Mouse (Mus musculus) embryonic facial prominence, embryonic 15.5 days (tissue): ENCODE measurements around the gene Usp42. TPM values are rescaled to one million over a fixed set of nuclear protein-coding genes. Genes with fewer than 3 reads are reported as not detected.

Experiments used
- ATAC-seq: fragments of 200-750 bp; cut with Nextera tagmentation; 2 replicates; pipeline ENCODE4 v1.8.0; 2017; ENCODE audit warnings: low read depth, moderate TSS enrichment; ENCODE audit not compliant: insufficient number of reproducible peaks, low FRiP score, low TSS enrichment
- H3K27ac ChIP-seq: fragments of 300-500 bp; sonication (generic); replicated peaks from 2 replicates; pipeline ENCODE4 v1.5.1; 2015; ENCODE audit warnings: mild to moderate bottlenecking, inconsistent platforms
- H3K27me3 ChIP-seq: fragments of 300-500 bp; sonication (generic); 2 replicates; pipeline ENCODE4 v1.6.1; 2015; ENCODE audit warnings: inconsistent platforms
- H3K36me3 ChIP-seq: fragments of 300-500 bp; sonication (generic); 2 replicates; pipeline ENCODE4 v1.6.1; 2015; ENCODE audit warnings: mild to moderate bottlenecking, inconsistent platforms
- H3K4me1 ChIP-seq: fragments of 300-500 bp; sonication (generic); 2 replicates; pipeline ENCODE4 v1.6.1; 2015; ENCODE audit warnings: inconsistent platforms
- H3K4me2 ChIP-seq: fragments of 300-500 bp; sonication (generic); replicated peaks from 2 replicates; pipeline ENCODE4 v1.6.1; 2015; ENCODE audit warnings: mild to moderate bottlenecking, inconsistent platforms
- H3K4me3 ChIP-seq: fragments of 300-500 bp; sonication (generic); replicated peaks from 2 replicates; pipeline ENCODE4 v1.5.1; 2015; ENCODE audit warnings: mild to moderate bottlenecking, inconsistent platforms
- H3K9ac ChIP-seq: fragments of 300-500 bp; sonication (generic); 2 replicates; pipeline ENCODE4 v1.6.1; 2015; ENCODE audit warnings: inconsistent platforms
- H3K9me3 ChIP-seq: fragments of 300-500 bp; sonication (generic); replicated peaks from 2 replicates; pipeline ENCODE4 v1.6.1; 2016; ENCODE audit warnings: inconsistent platforms
- WGBS: fragments of 180-500 bp; shearing (Covaris S2); methylation state at CpG from one replicate; pipeline ENCODE4 v1.1.7; 2015; 5-methylcytosine and 5-hydroxymethylcytosine counted together
- polyA plus RNA-seq: library from polyadenylated mRNA; unstranded; fragments of >200 nt; fragmentation: Nextera tagmentation; extraction: Ambion mirVana; gene quantifications from 2 replicates; pipeline ENCODE4 v1.2.1, GENCODE M21; 2015

Gene Usp42
- polyA plus RNA-seq, 1 experiment from 2014 or later: 17.3 TPM

- Histone ChIP-seq H3K27ac (no peak overlapping the region), H3K9ac (no peak overlapping the region), H3K4me2 (no peak overlapping the region), H3K4me1 (0 out of 2 replicates have a peak, but pooled peaks cover 8% of the 10 kb centered on the region), H3K36me3 (peaks cover 33% of the 10 kb centered on the region), H3K4me3 (no peak overlapping the region), H3K27me3 (no peaks in the 10 kb centered on the region), H3K9me3 (no peaks in the 10 kb centered on the region)
- no peak for ATAC-seq
- WGBS: 92% methylated on average over 3 of the region's 3 CpGs
Observed at GRCm38 (mm10) chr5:143687589-143687988, 44.5 kb downstream of the Usp42 start.

- H3K36me3 ChIP-seq: peaks cover 26% of the 10 kb centered on the region
- WGBS: 86% methylated on average over 3 of the region's 3 CpGs
Observed at GRCm38 (mm10) chr5:143686456-143686855, 45.6 kb downstream of the Usp42 start.

GRCm38 (mm10) chr5:143684911-143685390 is 47.1 kb downstream of the Usp42 start:
- WGBS: 84% methylated on average over 8 of the region's 8 CpGs
- no peak overlapping the region for H3K4me2 ChIP-seq
- no peak for ATAC-seq

More at GRCm38 (mm10) chr5:143686456-143686855, 45.6 kb downstream of the Usp42 start:
- Histone ChIP-seq H3K4me2 (no peak overlapping the region), H3K4me1 (0 out of 2 replicates have a peak, but pooled peaks cover 9% of the 10 kb centered on the region), H3K27ac (no peak overlapping the region), H3K4me3 (no peak overlapping the region), H3K9me3 (no peaks in the 10 kb centered on the region), H3K9ac (no peak overlapping the region), H3K27me3 (no peaks in the 10 kb centered on the region)
- no peak for ATAC-seq

GRCm38 (mm10) chr5:143683696-143684095 is 48.4 kb downstream of the Usp42 start:
- H3K36me3 ChIP-seq: peaks cover 23% of the 10 kb centered on the region
- WGBS: 59% methylated on average over 6 of the region's 6 CpGs
- ATAC-seq: no peak
- no peak overlapping the region for H3K4me3 ChIP-seq
- peaks cover 14% of the 10 kb centered on the region for H3K4me1 ChIP-seq
- no peak overlapping the region for H3K9ac ChIP-seq
- no peaks in the 10 kb centered on the region for H3K9me3 ChIP-seq
- no peak overlapping the region for H3K27ac ChIP-seq
- H3K27me3 ChIP-seq: no peaks in the 10 kb centered on the region
- no peak overlapping the region for H3K4me2 ChIP-seq

More at GRCm38 (mm10) chr5:143684911-143685390, 47.1 kb downstream of the Usp42 start:
- Histone ChIP-seq H3K27ac (no peak overlapping the region), H3K4me1 (peaks cover 12% of the 10 kb centered on the region; the same call in 1 of the 2 replicates), H3K36me3 (peaks cover 26% of the 10 kb centered on the region), H3K4me3 (no peak overlapping the region), H3K9me3 (no peaks in the 10 kb centered on the region), H3K9ac (no peak overlapping the region), H3K27me3 (no peaks in the 10 kb centered on the region)

GRCm38 (mm10) chr5:143679654-143680053 is 52.4 kb downstream of the Usp42 start:
- Histone ChIP-seq H3K27me3 (no peaks in the 10 kb centered on the region), H3K9ac (no peak overlapping the region), H3K4me2 (no peak overlapping the region), H3K9me3 (no peaks in the 10 kb centered on the region), H3K4me1 (peaks cover 31% of the 10 kb centered on the region), H3K36me3 (no peaks in the 10 kb centered on the region), H3K27ac (no peak overlapping the region), H3K4me3 (no peak overlapping the region)
- WGBS: 68% methylated on average over 6 of the region's 6 CpGs
- no peak for ATAC-seq

DNA sequence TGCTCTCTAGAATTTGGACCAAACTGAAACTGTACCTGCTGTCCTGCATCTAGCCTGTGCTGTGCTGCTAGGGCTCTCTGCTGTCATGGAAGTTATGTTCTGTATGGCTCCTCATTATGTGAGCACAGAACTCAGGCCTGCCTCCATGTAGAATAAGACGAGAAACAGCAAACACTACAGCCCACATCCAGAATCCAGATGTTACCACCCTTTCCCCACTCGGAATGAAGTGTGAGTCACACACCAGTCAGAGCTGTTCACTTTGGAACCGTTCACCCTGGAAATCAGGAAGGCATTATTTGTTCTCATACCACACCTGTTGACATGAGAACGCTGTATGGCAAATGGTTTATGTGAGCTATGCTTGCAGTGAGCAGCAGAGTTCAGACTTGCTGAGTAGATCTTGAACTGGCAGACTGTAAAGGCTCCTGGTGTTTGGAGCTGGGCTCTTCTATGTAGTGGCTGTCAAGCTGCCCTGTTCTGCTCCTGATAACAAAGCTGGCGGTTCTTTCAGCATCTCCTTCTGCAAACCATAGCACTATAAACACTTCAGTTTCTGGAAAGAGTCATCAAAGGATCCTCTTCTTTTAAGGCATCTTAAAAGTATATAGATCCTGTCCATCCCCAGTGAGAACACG is 53.3 kb downstream of the Usp42 start:
- H3K27ac ChIP-seq: no peak overlapping the region; the same call in 1 of the 2 replicates
- no peak overlapping the region for H3K4me3 ChIP-seq
- H3K36me3 ChIP-seq: no peaks in the 10 kb centered on the region
- no peak overlapping the region for H3K4me2 ChIP-seq
- ATAC-seq: no peak
- peaks cover 30% of the 10 kb centered on the region for H3K4me1 ChIP-seq
- no peak overlapping the region for H3K9ac ChIP-seq
- H3K27me3 ChIP-seq: no peaks in the 10 kb centered on the region
- 46% methylated on average over 6 of the region's 6 CpGs for WGBS
- H3K9me3 ChIP-seq: no peaks in the 10 kb centered on the region

- 64% methylated on average over 4 of the region's 4 CpGs for whole genome bisulfite sequencing
- H3K4me1 ChIP-seq: peaks cover 28% of the 10 kb centered on the region
- ATAC-seq: no peak
Observed at GRCm38 (mm10) chr5:143677363-143677762, 54.7 kb downstream of the Usp42 start.

DNA sequence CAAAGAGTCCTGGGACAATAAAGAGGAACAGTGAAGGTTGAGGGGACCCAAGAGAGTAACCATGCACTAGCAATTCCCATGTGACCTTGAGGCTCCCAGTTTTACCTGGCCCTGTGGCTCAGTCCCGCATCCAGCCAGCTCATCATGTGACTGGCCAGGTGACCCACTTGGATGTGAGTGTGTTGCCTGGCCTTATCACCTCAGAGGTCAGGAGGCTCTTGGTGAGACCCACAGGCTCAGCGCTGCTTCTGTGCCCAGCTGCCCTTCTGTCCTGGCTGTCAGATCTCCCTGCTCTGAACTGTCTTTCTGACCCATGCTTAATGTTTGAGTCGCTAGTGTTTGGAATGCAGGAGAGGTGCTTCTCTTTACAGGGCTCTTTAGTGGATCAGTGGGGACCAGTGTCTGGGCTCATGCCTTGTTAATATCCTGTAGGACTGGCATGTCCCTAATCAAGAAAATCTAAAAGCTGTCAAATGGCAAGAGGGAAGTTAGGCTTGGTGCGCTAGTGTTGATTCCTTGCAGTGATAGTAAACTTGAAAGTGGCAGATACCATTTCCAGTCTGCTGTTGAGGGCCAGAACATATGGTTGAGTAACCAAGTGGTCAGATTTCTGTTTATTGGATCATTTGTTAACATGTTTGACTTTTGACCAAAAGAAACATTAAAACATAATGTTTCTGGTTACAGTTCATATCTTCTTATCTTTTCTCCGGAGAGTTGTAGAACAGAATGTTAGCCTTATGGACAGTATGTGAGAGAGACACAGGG is 55.7 kb downstream of the Usp42 start:
- H3K9me3 ChIP-seq: no peaks in the 10 kb centered on the region
- no peaks in the 10 kb centered on the region for H3K27me3 ChIP-seq
- no peak overlapping the region for H3K4me2 ChIP-seq
- H3K4me1 ChIP-seq: peaks cover 29% of the 10 kb centered on the region
- WGBS: 72% methylated on average over 5 of the region's 5 CpGs
- no peak for ATAC-seq
- no peak overlapping the region for H3K4me3 ChIP-seq
- H3K36me3 ChIP-seq: no peaks in the 10 kb centered on the region
- H3K27ac ChIP-seq: no peak overlapping the region
- no peak overlapping the region for H3K9ac ChIP-seq

More at GRCm38 (mm10) chr5:143677363-143677762, 54.7 kb downstream of the Usp42 start:
- H3K4me2 ChIP-seq: no peak overlapping the region
- H3K27me3 ChIP-seq: no peaks in the 10 kb centered on the region
- H3K36me3 ChIP-seq: no peaks in the 10 kb centered on the region
- no peaks in the 10 kb centered on the region for H3K9me3 ChIP-seq
- H3K4me3 ChIP-seq: no peak overlapping the region
- no peak overlapping the region for H3K27ac ChIP-seq
- no peak overlapping the region for H3K9ac ChIP-seq

DNA sequence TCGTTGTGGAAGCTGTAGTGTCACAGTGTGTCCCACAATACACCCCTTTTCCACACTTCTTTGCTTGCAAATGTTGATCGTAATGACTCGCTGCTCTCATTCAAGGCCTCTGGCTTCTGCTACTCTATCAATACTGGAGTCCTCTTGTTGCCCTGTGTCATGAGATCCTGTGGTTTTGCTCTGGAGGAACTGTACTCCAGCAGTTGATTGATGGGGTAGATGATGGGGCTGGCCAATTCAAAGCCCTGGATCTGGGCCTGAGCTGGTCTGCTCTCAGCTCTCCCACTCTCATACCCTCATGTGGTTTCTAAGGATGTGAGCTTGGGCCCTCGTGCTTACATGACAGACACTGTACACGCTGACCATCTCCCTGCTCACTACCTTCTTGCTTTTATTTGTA is 57.5 kb downstream of the Usp42 start:
- Histone ChIP-seq H3K36me3 (no peaks in the 10 kb centered on the region), H3K4me1 (peaks cover 31% of the 10 kb centered on the region), H3K9me3 (no peaks in the 10 kb centered on the region), H3K27ac (0 out of 2 replicates have a peak overlapping the region, but pooled peaks have one; percentile 22), H3K4me2 (no peak overlapping the region), H3K4me3 (no peak overlapping the region), H3K27me3 (no peaks in the 10 kb centered on the region), H3K9ac (no peak overlapping the region)
- ATAC-seq: peak; percentile 53; the same call in 1 of the 2 replicates
- 71% methylated on average over 5 of the region's 5 CpGs for WGBS

DNA sequence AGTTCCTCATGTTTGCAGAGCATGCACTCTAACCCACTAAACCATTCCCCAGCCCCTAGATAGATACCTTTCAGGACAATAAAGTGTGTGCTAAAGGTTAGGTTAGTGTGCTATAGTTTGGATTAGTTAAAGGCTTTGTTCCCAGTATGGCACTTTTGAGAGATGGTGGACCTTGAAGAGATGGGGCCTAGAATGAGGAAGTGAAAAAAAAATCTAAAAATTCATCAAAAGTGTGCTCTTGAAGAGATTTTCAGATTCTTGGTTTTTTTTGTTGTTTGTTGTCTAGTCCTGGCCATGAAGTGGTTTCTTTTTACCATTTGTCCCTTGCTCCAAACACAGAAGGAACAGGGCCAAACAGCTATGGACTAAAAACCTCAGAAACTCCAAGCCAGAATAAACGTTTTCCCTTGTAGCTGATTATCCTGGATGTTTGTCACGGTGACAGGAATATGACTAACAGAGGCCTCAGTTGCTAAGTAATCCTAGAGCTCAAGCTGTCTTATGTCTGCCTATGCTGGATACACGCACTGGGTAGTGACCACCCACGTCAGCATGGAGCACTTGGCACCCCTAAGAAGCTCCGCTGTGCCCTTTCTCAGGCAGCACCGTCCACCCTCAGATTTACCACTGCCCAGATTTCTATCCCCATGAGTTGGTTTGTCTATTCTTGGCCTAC is 61.2 kb downstream of the Usp42 start:
- Histone ChIP-seq H3K36me3 (no peaks in the 10 kb centered on the region), H3K9ac (no peak overlapping the region), H3K4me1 (peaks cover 17% of the 10 kb centered on the region), H3K27ac (0 out of 2 replicates have a peak overlapping the region, but pooled peaks have one; percentile 45), H3K9me3 (no peaks in the 10 kb centered on the region), H3K4me2 (no peak overlapping the region), H3K27me3 (no peaks in the 10 kb centered on the region), H3K4me3 (no peak overlapping the region)
- 62% methylated on average over 6 of the region's 6 CpGs for whole genome bisulfite sequencing
- ATAC-seq: 0 out of 2 replicates have a peak, but pooled peaks have one; percentile 55

DNA sequence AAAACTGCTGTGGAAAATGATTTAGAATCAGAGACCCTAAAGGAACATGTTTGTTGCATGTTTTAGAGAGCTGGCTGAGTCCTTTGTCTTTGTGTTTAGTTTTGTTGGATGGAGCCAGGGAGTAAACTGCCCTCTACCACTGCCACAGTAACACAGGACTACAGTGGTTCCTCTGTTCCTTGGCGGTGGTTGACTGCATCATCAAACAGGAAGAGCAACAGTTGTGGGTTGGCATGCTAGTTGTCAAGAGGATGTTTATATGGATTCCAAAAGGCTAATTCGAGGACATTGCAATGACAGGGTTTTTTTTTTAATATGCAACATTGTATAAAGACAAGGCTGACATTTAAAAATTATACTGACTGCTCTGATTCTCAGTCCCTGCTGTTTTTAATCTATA is 62.2 kb downstream of the Usp42 start:
- Histone ChIP-seq H3K9me3 (no peaks in the 10 kb centered on the region), H3K9ac (no peak overlapping the region), H3K4me2 (no peak overlapping the region), H3K4me3 (no peak overlapping the region), H3K36me3 (no peaks in the 10 kb centered on the region), H3K27ac (peak overlapping the region; percentile 53; the same call in 1 of the 2 replicates), H3K4me1 (peaks cover 20% of the 10 kb centered on the region), H3K27me3 (no peaks in the 10 kb centered on the region)
- 47% methylated on average over 2 of the region's 2 CpGs for WGBS
- no peak for ATAC-seq
